Mouse (Mus musculus) heart, embryonic 10.5 days (tissue): ENCODE results near the gene D3Ertd254e. TPM values are rescaled to one million over a fixed set of nuclear protein-coding genes. Genes with fewer than 3 reads are reported as not detected.

Experiments
- DNase-seq: peaks from one replicate; pipeline ENCODE4 v3.0.0-alpha.2; 2017; ENCODE audit warnings: low spot score
- H3K27ac ChIP-seq: fragments of 300-500 bp; sonication (generic); 2 replicates; pipeline ENCODE4 v1.5.1; 2016; ENCODE audit warnings: mild to moderate bottlenecking
- H3K27me3 ChIP-seq: fragments of 300-500 bp; sonication (generic); 2 replicates; pipeline ENCODE4 v1.6.1; 2016; ENCODE audit warnings: mild to moderate bottlenecking; ENCODE audit not compliant: poor library complexity, insufficient read depth, severe bottlenecking
- H3K36me3 ChIP-seq: fragments of 300-500 bp; sonication (generic); 2 replicates; pipeline ENCODE4 v1.6.1; 2016; ENCODE audit warnings: mild to moderate bottlenecking, moderate library complexity
- H3K4me1 ChIP-seq: fragments of 300-500 bp; sonication (generic); 2 replicates; pipeline ENCODE4 v1.6.1; 2016; ENCODE audit warnings: mild to moderate bottlenecking
- H3K4me3 ChIP-seq: fragments of 300-500 bp; sonication (generic); 2 replicates; pipeline ENCODE4 v1.5.1; 2016; ENCODE audit warnings: mild to moderate bottlenecking, moderate library complexity
- H3K9me3 ChIP-seq: fragments of 300-500 bp; sonication (generic); 2 replicates; pipeline ENCODE4 v1.6.1; 2016; ENCODE audit warnings: mild to moderate bottlenecking, moderate library complexity
- WGBS: fragments of 180-500 bp; shearing (Covaris S2); methylation state at CpG from one replicate; pipeline ENCODE4 v1.1.7; 2016; 5-methylcytosine and 5-hydroxymethylcytosine counted together
- polyA plus RNA-seq: library from polyadenylated mRNA; unstranded; fragments of >200 nt; fragmentation: Nextera tagmentation; extraction: Ambion mirVana; gene quantifications from 2 replicates; pipeline ENCODE4 v1.2.1, GENCODE M21; 2016

Gene D3Ertd254e
- polyA plus RNA-seq, 1 experiment from 2014 or later, result 5.4 TPM

- no peaks in the 10 kb centered on the region for H3K27me3 ChIP-seq
- H3K4me1 ChIP-seq, result peaks cover 6% of the 10 kb centered on the region; the same call in 1 of the 2 replicates
- no peak overlapping the region for H3K27ac ChIP-seq
- H3K9me3 ChIP-seq, result no peaks in the 10 kb centered on the region
- 93% methylated on average over 2 of the region's 2 CpGs for WGBS
- no peak overlapping the region for H3K4me3 ChIP-seq
- no peak for DNase-seq
- peaks cover 4% of the 10 kb centered on the region; the same call in 1 of the 2 replicates for H3K36me3 ChIP-seq
Measured at GRCm38 (mm10) chr3:36173761-36174160, 22.9 kb downstream of the D3Ertd254e start.

DNA sequence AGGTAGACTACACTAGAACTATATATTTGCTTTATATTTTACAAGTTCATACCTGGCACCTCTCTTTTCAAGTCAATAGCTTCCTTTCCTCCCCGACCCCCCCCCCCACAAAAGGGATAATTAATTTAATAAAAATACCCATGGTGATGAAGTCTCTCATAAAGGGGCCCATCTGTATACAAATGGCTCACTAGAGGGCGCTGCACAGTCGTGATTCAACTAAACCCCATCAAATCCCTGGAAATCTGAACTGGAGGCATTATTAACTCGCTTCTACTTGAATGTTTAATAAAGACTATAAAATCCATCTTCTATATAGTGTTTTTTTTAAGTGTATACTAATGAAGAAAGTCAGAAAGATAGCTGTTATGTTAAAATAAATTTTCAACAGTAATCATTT is 30.7 kb downstream of the D3Ertd254e start:
- no peak overlapping the region for H3K4me3 ChIP-seq
- no peaks in the 10 kb centered on the region for H3K9me3 ChIP-seq
- DNase-seq, result no peak
- H3K4me1 ChIP-seq, result no peaks in the 10 kb centered on the region
- no peaks in the 10 kb centered on the region for H3K36me3 ChIP-seq
- H3K27ac ChIP-seq, result no peak overlapping the region
- WGBS, result 11% methylated on average over 4 of the region's 4 CpGs
- H3K27me3 ChIP-seq, result no peaks in the 10 kb centered on the region

- H3K27ac ChIP-seq, result no peak overlapping the region
- DNase-seq, result no peak
- H3K4me3 ChIP-seq, result no peak overlapping the region
- H3K27me3 ChIP-seq, result no peaks in the 10 kb centered on the region
- no peaks in the 10 kb centered on the region for H3K9me3 ChIP-seq
- no peaks in the 10 kb centered on the region for H3K36me3 ChIP-seq
- 72% methylated on average over 4 of the region's 4 CpGs for WGBS
- no peaks in the 10 kb centered on the region for H3K4me1 ChIP-seq
Measured at GRCm38 (mm10) chr3:36186510-36186909, 35.7 kb downstream of the D3Ertd254e start.

DNA sequence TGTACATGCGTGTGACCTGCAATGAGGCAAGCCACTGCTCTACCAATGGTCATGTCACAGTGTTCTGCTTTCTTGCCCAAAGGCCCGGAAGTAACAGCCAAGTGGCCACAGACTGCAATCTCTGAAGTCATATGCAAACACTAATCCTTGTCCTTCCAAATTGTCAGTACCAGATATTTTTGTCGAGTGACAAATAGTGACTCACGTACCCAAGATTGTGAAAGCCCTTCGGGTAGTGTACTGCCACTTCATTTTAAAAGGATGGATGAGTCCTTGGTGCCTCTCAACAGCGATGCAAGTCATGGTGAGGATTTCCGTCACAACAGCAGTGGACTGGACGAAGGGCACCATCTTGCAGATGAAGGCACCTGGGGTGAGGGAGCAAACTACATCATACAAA is 38.4 kb downstream of the D3Ertd254e start:
- Histone ChIP-seq H3K36me3 (no peaks in the 10 kb centered on the region), H3K9me3 (no peaks in the 10 kb centered on the region), H3K4me1 (no peaks in the 10 kb centered on the region), H3K27me3 (no peaks in the 10 kb centered on the region), H3K4me3 (no peak overlapping the region), H3K27ac (no peak overlapping the region)
- DNase-seq, result no peak
- 88% methylated on average over 8 of the region's 8 CpGs for WGBS

- Histone ChIP-seq H3K27ac (no peak overlapping the region), H3K4me3 (no peak overlapping the region), H3K4me1 (no peaks in the 10 kb centered on the region), H3K9me3 (no peaks in the 10 kb centered on the region), H3K27me3 (no peaks in the 10 kb centered on the region), H3K36me3 (no peaks in the 10 kb centered on the region)
- no peak for DNase-seq
- WGBS, result 79% methylated on average over 5 of the region's 5 CpGs
Measured at GRCm38 (mm10) chr3:36201098-36201497, 50.3 kb downstream of the D3Ertd254e start.

DNA sequence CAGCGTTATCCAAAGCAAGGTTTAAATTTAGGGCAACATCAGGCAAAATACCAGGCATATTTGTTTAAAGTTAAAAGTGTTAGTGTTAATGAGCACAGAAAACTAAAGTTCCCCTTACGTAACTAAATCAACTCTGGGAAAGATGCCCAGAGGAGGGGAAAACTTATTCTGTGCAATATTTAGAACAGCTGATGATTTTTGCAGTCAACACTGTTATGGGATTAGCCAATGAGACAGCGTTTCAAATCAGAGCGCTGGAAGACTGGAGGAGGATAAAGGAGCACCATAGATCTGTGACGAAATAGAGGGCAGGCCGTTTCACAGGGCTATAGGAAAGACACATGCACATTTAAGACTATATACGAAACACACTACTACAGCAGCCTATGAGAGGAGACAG is 52.1 kb downstream of the D3Ertd254e start:
- Histone ChIP-seq H3K4me1 (no peaks in the 10 kb centered on the region), H3K9me3 (no peaks in the 10 kb centered on the region), H3K4me3 (no peak overlapping the region), H3K27me3 (no peaks in the 10 kb centered on the region), H3K27ac (no peak overlapping the region), H3K36me3 (no peaks in the 10 kb centered on the region)
- WGBS, result 79% methylated on average over 7 of the region's 7 CpGs
- DNase-seq, result no peak

DNA sequence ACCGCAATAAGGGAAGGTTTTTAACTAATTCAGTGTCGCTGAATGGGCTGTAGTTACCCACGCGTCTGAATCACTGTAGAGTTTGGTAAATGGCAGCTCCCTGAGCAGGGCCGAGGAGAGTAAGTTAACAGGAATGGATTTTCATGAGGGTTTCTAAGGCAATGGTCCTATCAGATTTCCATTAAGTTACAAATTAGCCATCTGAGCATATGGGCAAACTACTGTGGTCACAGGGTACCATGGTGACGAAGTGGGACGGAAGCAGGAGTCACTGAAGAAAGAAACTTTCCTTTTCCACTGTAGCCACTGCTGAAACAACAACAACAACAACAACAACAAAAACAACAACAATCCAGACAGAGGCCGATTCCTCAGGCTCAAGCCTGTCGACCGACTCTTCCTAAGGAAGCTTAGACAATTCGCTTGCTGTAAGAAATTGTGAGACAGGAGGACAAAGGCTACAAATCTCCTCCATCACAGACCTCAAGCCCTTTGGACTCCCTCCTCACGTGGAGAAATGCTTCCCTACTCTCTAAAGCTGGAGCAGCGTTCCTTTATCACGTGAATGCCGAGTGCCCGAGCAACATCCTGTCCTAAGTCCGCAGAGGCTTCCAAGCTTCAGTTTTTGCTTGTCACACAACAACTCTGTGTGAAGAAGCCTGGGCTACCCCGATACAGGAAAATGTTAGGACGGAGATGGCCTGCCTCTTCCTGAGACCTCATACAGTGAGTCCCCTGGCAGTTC is 56.9 kb downstream of the D3Ertd254e start:
- H3K4me1 ChIP-seq, result no peaks in the 10 kb centered on the region
- H3K36me3 ChIP-seq, result no peaks in the 10 kb centered on the region
- no peak overlapping the region for H3K27ac ChIP-seq
- no peaks in the 10 kb centered on the region for H3K9me3 ChIP-seq
- H3K27me3 ChIP-seq, result no peaks in the 10 kb centered on the region
- no peak overlapping the region for H3K4me3 ChIP-seq
- DNase-seq, result no peak
- 70% methylated on average over 19 of the region's 19 CpGs for WGBS

GRCm38 (mm10) chr3:36209776-36210555 is 59.1 kb downstream of the D3Ertd254e start:
- H3K27ac ChIP-seq, result no peak overlapping the region
- 67% methylated on average over 11 of the region's 11 CpGs for WGBS
- no peak for DNase-seq
- H3K36me3 ChIP-seq, result no peaks in the 10 kb centered on the region
- H3K9me3 ChIP-seq, result no peaks in the 10 kb centered on the region
- H3K4me1 ChIP-seq, result no peaks in the 10 kb centered on the region
- H3K4me3 ChIP-seq, result no peak overlapping the region
- H3K27me3 ChIP-seq, result no peaks in the 10 kb centered on the region

GRCm38 (mm10) chr3:36210939-36211338 is 60.1 kb downstream of the D3Ertd254e start:
- no peaks in the 10 kb centered on the region for H3K9me3 ChIP-seq
- no peak overlapping the region for H3K4me3 ChIP-seq
- H3K27me3 ChIP-seq, result no peaks in the 10 kb centered on the region
- H3K27ac ChIP-seq, result no peak overlapping the region
- 67% methylated on average over 2 of the region's 2 CpGs for WGBS
- no peaks in the 10 kb centered on the region for H3K36me3 ChIP-seq
- H3K4me1 ChIP-seq, result no peaks in the 10 kb centered on the region
- no peak for DNase-seq

GRCm38 (mm10) chr3:36212758-36213157 is 61.9 kb downstream of the D3Ertd254e start:
- Histone ChIP-seq H3K4me1 (no peaks in the 10 kb centered on the region), H3K27ac (no peak overlapping the region)
- 74% methylated on average over 4 of the region's 4 CpGs for WGBS

More at GRCm38 (mm10) chr3:36212758-36213157, 61.9 kb downstream of the D3Ertd254e start:
- DNase-seq, result no peak
- H3K9me3 ChIP-seq, result no peaks in the 10 kb centered on the region
- H3K27me3 ChIP-seq, result no peaks in the 10 kb centered on the region
- H3K36me3 ChIP-seq, result no peaks in the 10 kb centered on the region
- H3K4me3 ChIP-seq, result no peak overlapping the region

Other genes starting within 250 kb of the D3Ertd254e start
- 80.2 and 89.6 TPM in 2 replicates for gene Dcun1d1, start 213.6 kb upstream of the D3Ertd254e start, polyA plus RNA-seq
- gene Mccc1, start 150.3 kb upstream of the D3Ertd254e start, polyA plus RNA-seq, result 45.5 and 48.9 TPM in 2 replicates
- gene Ccdc144b, start 97.5 kb upstream of the D3Ertd254e start, polyA plus RNA-seq, result 0.02 TPM in 1 of 2 replicates, not detected in the other
- gene Acad9, start 85.0 kb upstream of the D3Ertd254e start, polyA plus RNA-seq, result 73.4 and 90.6 TPM in 2 replicates
- 0.10 TPM in 1 of 2 replicates, not detected in the other for gene Qrfpr, start 71.3 kb downstream of the D3Ertd254e start, polyA plus RNA-seq